Mouse (Mus musculus) cerebellum, adult 9-10 months (tissue): ENCODE measurements at regions not wholly inside any gene's neighbourhood (a gene's known extent, or its start where the extent isn't known, plus 50 kb on each side); places are given as distances from the start of the nearest gene placed in this dataset.

ENCODE experiments used
- DNase-seq: peaks from one replicate; pipeline ENCODE4 v3.0.0; 2022

DNA sequence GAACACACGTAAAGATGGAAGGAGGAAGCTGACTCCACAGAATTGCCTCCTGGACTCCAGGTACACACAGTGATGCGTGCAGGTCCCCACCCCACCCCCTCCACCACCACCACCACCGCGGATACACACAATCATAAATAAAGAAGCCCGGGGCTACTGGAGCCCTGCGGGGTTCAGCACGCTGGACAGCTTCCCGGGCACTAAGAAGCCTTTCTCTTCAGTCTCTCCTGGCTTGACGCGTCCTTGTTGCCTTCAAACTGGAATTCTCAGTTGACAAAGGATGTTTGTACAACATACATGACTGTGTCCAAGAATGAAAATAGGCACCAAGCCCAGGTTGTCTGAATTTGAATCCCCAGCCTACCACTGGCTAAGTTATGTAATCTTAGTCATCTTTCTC is 180.2 kb downstream of the Ptpru start:
- no peak for DNase-seq

- no peak for DNase-seq
Measured at GRCm38 (mm10) chr4:131660931-131661330, 177.2 kb downstream of the Ptpru start.

GRCm38 (mm10) chr4:131671784-131672515 is 166.1 kb downstream of the Ptpru start:
- DNase-seq = no peak

DNA sequence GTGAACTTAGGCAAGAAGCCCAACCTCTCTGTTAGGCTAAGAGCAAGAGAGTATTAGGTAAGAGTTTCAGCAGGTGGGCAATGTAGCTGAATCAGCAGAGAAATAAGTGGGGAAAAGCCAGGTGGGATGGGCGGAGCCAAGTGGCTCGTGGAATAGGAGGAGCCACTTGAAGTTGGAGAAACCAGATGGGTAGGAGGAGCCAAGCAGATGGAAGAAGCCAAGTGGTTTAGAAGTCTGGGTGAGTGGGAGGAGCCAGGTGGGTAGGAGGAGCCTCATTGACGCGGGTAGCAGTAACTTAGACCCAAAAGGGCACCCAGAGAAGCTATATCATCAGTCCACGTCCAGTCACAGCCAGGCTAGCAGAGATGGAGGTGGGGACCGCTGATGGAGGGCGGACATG is 160.1 kb downstream of the Ptpru start:
- no peak for DNase-seq

DNA sequence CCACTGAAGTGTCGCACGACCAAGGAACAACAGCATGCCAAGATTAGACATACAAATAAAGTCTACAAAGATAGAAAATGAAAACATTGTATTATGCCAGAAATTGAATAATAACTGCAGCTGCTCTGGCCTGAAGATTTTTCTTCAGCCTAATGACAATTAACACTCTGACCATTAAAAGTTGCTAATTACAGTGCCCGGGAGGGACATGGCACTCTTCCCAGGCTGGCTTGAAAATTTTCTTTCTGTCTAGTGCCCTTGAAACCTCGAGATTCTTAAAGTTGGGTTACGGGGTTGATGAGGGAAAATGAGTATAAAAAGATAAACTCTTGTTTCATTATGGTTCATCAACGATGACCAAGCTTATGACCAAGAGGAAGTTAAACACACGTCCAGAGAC is 154.9 kb downstream of the Ptpru start:
- no peak for DNase-seq

GRCm38 (mm10) chr4:131685544-131685943 is 152.5 kb downstream of the Ptpru start:
- no peak for DNase-seq

DNA sequence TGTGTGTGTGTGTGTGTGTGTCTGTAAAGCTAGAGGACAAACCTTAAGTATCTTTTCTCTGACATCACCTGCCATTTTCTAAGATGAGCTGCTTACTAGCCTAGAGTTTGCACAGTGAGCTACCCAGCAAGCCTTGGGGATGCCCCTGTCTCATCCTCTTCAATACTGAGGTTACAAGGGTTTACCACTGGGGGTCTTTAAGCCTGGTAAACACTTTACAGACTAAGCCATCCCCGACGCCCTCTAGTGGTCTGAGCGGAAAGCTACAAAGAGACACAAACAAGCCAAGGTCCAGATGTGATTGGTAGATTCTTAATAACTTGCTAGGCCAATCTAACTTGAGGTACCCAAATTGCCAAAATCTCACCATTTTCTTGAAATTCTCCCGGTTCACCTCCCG is 143.9 kb downstream of the Ptpru start:
- DNase-seq = no peak

DNA sequence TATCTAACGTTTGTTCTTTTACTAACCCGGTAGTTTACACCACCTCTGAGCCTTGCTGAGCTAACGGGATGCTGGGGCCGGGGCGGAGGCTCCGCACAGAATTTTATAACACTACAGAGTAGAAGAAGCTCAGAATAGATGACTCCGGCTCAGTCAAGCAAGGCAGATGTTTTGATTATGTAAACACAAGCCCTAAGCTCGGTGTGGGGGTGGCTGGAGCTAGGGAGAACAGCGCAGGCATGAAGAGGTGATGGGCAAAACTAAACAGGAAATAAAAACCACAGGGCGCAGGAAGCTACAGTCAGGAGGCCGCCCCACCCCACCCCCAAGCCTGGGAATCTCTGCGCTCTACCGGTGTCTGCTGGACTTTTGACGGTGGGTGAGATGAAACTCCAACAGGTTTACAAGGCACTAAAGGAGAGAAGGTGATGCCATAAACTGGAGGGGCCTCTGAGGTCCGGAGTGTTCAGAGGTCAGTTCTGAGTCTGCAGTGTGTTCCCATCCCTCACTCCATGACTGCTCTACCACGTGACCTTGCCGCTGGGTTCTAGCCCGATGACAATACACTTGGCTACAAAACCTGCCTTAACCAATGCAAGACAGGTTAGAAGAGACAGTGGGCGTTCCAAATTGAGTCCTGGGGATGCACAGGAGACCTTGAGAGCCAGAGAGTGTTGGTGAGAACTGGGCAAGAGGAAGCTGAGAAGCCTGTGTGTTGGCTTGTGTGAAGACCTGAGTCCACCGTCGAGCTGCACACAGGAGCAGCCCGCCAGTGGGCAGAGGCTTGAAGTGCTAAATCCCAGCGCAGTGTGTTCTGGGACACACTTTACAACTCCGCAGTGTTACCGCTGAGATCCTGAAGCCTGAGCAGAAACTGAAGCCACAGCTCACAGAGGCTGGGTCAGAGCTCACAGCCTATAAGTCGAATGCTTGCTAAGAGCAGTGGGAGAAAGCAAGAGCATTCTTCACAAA is 141.9 kb downstream of the Ptpru start:
- DNase-seq = no peak
